In genomic region chr3:27871371-27871770, GRCm38 (mm10) we compare ENCODE assay signal across 35 mouse cellular contexts. TPM values are rescaled to one million over a fixed set of nuclear protein-coding genes. Genes with fewer than 3 reads are reported as not detected.
DNase-seq lines count a peak whose midpoint lies in the region; ATAC-seq and TF ChIP-seq lines count a peak whose summit lies in the region.
"Had no signal": no experiment of that assay in that cellular context is flagged by ENCODE, and none has a peak within 500 bp of the region (broad histone marks: within the 10 kb centered on the region; RNA-seq: fewer than 3 reads in every experiment).

No protein-coding gene starts in this region.

- TF ChIP-seq POLR2A in lung, adult 2 months (IDR thresholded peaks at IDR 0.05; ENCODE audit: borderline replicate concordance, extremely low read depth, low read depth, low read length) = no peak

- no peaks in the 10 kb centered on the region for H3K9me3 ChIP-seq in intestine, embryonic 14.5 days (ENCODE audit: control insufficient read depth, low read length)
- H3K9me3 ChIP-seq in intestine, embryonic 15.5 days = no peaks in the 10 kb centered on the region
- H3K9me3 ChIP-seq in lung, postnatal 0 days (ENCODE audit: low read length) = no peaks in the 10 kb centered on the region
- H3K9me3 ChIP-seq: embryonic facial prominence, embryonic 15.5 days; forebrain, embryonic 12.5 days; heart, embryonic 15.5 days; hindbrain, embryonic 13.5 days; limb, embryonic 12.5 days; midbrain, embryonic 12.5 days; neural tube, embryonic 12.5 days had no signal

- H3K27me3 ChIP-seq in intestine, embryonic 14.5 days (replicated peaks; ENCODE audit: control insufficient read depth, insufficient read depth, low read length) = no peaks in the 10 kb centered on the region
- H3K27me3 ChIP-seq in intestine, embryonic 15.5 days (replicated peaks) = no peaks in the 10 kb centered on the region
- H3K27me3 ChIP-seq in lung, postnatal 0 days (replicated peaks; ENCODE audit: insufficient read depth, low read length) = no peaks in the 10 kb centered on the region
- H3K27me3 ChIP-seq: embryonic facial prominence, embryonic 15.5 days; forebrain, embryonic 12.5 days; heart, embryonic 15.5 days; hindbrain, embryonic 13.5 days; limb, embryonic 12.5 days; midbrain, embryonic 12.5 days; neural tube, embryonic 12.5 days had no signal

- H3K4me1 ChIP-seq in intestine, embryonic 14.5 days (replicated peaks; ENCODE audit: control insufficient read depth, insufficient read depth, low read length) = no peaks in the 10 kb centered on the region
- H3K4me1 ChIP-seq in intestine, embryonic 15.5 days (replicated peaks) = no peaks in the 10 kb centered on the region
- no peaks in the 10 kb centered on the region for H3K4me1 ChIP-seq in lung, adult 2 months (ENCODE audit: control insufficient read depth, insufficient read depth, low read length)
- no peaks in the 10 kb centered on the region for H3K4me1 ChIP-seq in lung, postnatal 0 days (ENCODE audit: insufficient read depth, low read depth, low read length)
- H3K4me1 ChIP-seq: embryonic facial prominence, embryonic 15.5 days; heart, embryonic 15.5 days; hindbrain, embryonic 13.5 days; limb, embryonic 12.5 days; megakaryocyte, embryonic 14.5 days; neural tube, embryonic 12.5 days had no signal

- no peak for ATAC-seq in intestine, embryonic 14.5 days (replicated peaks; ENCODE audit: low FRiP score, low TSS enrichment, low read depth)
- no peak for ATAC-seq in intestine, embryonic 15.5 days
- ATAC-seq in lung, postnatal 0 days = peak; percentile 97
- ATAC-seq: CD4-positive, CD25-positive, alpha-beta regulatory T cell, adult 4 months; forebrain, postnatal 0 days; liver, postnatal 0 days had no signal

- H3K4me3 ChIP-seq in intestine, embryonic 14.5 days (ENCODE audit: low read depth, low read length) = no peak overlapping the region
- no peak overlapping the region for H3K4me3 ChIP-seq in intestine, embryonic 15.5 days (replicated peaks)
- H3K4me3 ChIP-seq in lung, adult 2 months (replicated peaks; ENCODE audit: extremely low read depth, low read depth, low read length) = no peak overlapping the region
- no peak overlapping the region for H3K4me3 ChIP-seq in lung, postnatal 0 days (ENCODE audit: low read depth, low read length)
- H3K4me3 ChIP-seq: embryonic facial prominence, embryonic 15.5 days; forebrain, embryonic 12.5 days; heart, embryonic 15.5 days; hindbrain, embryonic 13.5 days; limb, embryonic 12.5 days; megakaryocyte, embryonic 14.5 days; midbrain, embryonic 12.5 days; myocyte; neural tube, embryonic 12.5 days had no signal

- 81% methylated on average over 4 of the region's 4 CpGs for WGBS in intestine, embryonic 14.5 days
- WGBS in intestine, embryonic 15.5 days = 73% methylated on average over 4 of the region's 4 CpGs
- 67% methylated on average over 4 of the region's 4 CpGs for WGBS in lung, adult 2 months
- 52% methylated on average over 4 of the region's 4 CpGs for WGBS in lung, postnatal 0 days

- H3K36me3 ChIP-seq in intestine, embryonic 14.5 days (ENCODE audit: control insufficient read depth, insufficient read depth, low read length) = no peaks in the 10 kb centered on the region
- no peaks in the 10 kb centered on the region for H3K36me3 ChIP-seq in intestine, embryonic 15.5 days
- H3K36me3 ChIP-seq in lung, postnatal 0 days (ENCODE audit: insufficient read depth, low read length) = no peaks in the 10 kb centered on the region
- H3K36me3 ChIP-seq: embryonic facial prominence, embryonic 15.5 days; forebrain, embryonic 12.5 days; heart, embryonic 15.5 days; hindbrain, embryonic 13.5 days; limb, embryonic 12.5 days; midbrain, embryonic 12.5 days; neural tube, embryonic 12.5 days had no signal

- DNase-seq in intestine, embryonic 14.5 days (ENCODE audit: low spot score) = peak; percentile 32
- DNase-seq in lung, adult 2 months = peak; percentile 68
- DNase-seq in lung, postnatal 0 days (ENCODE audit: low spot score) = peak; percentile 90
- peak; percentile 65 to 83 for DNase-seq in lung, postnatal 4 days
- DNase-seq in urinary bladder, postnatal 36 days (ENCODE audit: low spot score in 2 of 2) = no peak
- no peak for DNase-seq in left cerebral cortex, adult 18-20 months (ENCODE audit: low spot score in 2 of 2)
- DNase-seq: adrenal gland, postnatal 25 days; cerebellum, adult 18-20 months; cerebellum, postnatal 10 days; forebrain, postnatal 0 days; heart, postnatal 36 days; kidney, adult 18-20 months; liver, postnatal 0 days; thymus, postnatal 25 days had no signal

- H3K27ac ChIP-seq in intestine, embryonic 14.5 days (ENCODE audit: low read depth) = no peak overlapping the region
- no peak overlapping the region for H3K27ac ChIP-seq in intestine, embryonic 15.5 days
- no peak overlapping the region for H3K27ac ChIP-seq in lung, postnatal 0 days (ENCODE audit: low read length)
- H3K27ac ChIP-seq: embryonic facial prominence, embryonic 15.5 days; forebrain, embryonic 12.5 days; heart, embryonic 15.5 days; hindbrain, embryonic 13.5 days; kidney, postnatal 0 days; limb, embryonic 12.5 days; midbrain, embryonic 12.5 days; neural tube, embryonic 12.5 days had no signal

- no peak overlapping the region for H3K4me2 ChIP-seq in intestine, embryonic 14.5 days (ENCODE audit: low read length)
- no peak overlapping the region for H3K4me2 ChIP-seq in intestine, embryonic 15.5 days (replicated peaks)
- H3K4me2 ChIP-seq in lung, postnatal 0 days (replicated peaks; ENCODE audit: low read depth, low read length) = no peak overlapping the region
- H3K4me2 ChIP-seq: embryonic facial prominence, embryonic 15.5 days; forebrain, embryonic 12.5 days; heart, embryonic 15.5 days; hindbrain, embryonic 13.5 days; limb, embryonic 12.5 days; midbrain, embryonic 12.5 days; neural tube, embryonic 12.5 days had no signal

- TF ChIP-seq EP300 in lung, postnatal 0 days (IDR thresholded peaks at IDR 0.05) = peak; percentile 92

- no peak for TF ChIP-seq CTCF in lung, adult 2 months (IDR thresholded peaks at IDR 0.05; ENCODE audit: insufficient read depth, low read length)
- TF ChIP-seq CTCF in lung, postnatal 0 days (IDR thresholded peaks at IDR 0.05) = no peak

- no peak overlapping the region for H3K9ac ChIP-seq in intestine, embryonic 14.5 days (ENCODE audit: low read length)
- no peak overlapping the region for H3K9ac ChIP-seq in intestine, embryonic 15.5 days
- no peak overlapping the region for H3K9ac ChIP-seq in lung, postnatal 0 days (replicated peaks; ENCODE audit: low read depth)
- H3K9ac ChIP-seq: embryonic facial prominence, embryonic 15.5 days; forebrain, embryonic 12.5 days; forebrain, postnatal 0 days; heart, embryonic 15.5 days; hindbrain, embryonic 13.5 days; limb, embryonic 12.5 days; liver, postnatal 0 days; midbrain, embryonic 12.5 days; neural tube, embryonic 12.5 days had no signal

RNA-seq across cellular contexts. Expression of gene Tmem212, which starts 24.8 kb away (rescaled TPM):
- polyA plus RNA-seq in intestine, embryonic 14.5 days (2014; fragmentation: Nextera tagmentation; extraction: Ambion mirVana) = not detected in 2 replicates
- not detected in 2 replicates for polyA plus RNA-seq in intestine, embryonic 15.5 days (2015; fragmentation: Nextera tagmentation; extraction: Ambion mirVana)
- polyA plus RNA-seq in lung, adult 2 months (2012; rRNA removed) = 68.4 and 95.7 TPM in 2 replicates
- polyA plus RNA-seq in lung, postnatal 0 days (2015; fragmentation: Nextera tagmentation; extraction: Ambion mirVana) = 55.4 and 59.9 TPM in 2 replicates
- under 1 TPM in 1 of 2 experiments, not detected in 1; 0.72 TPM for total RNA-seq in left cerebral cortex, adult 18-20 months (2021)
- total RNA-seq: adrenal gland, adult 18-20 months; adrenal gland, postnatal 25 days; common myeloid progenitor, adult 5-6 weeks; gastrocnemius, adult 8-10 months; gastrocnemius, postnatal 4 days; heart, adult 8-10 months; heart, postnatal 36 days; liver, adult 2 months had no signal
- polyA plus RNA-seq: CD4-positive, CD25-positive, alpha-beta regulatory T cell, adult 4 months; forebrain, embryonic 12.5 days; heart, embryonic 15.5 days; hindbrain, embryonic 13.5 days; large intestine, adult 2 months; limb, embryonic 12.5 days; liver, adult 2 months; midbrain, embryonic 12.5 days; myocyte; neural tube, embryonic 12.5 days; small intestine, adult 2 months; stomach, embryonic 14.5 days had no signal

Comparison
In these comparisons a context has a peak if more than half of its experiments do, and no peak if none do; other contexts are left out.
1. DNase-seq: peak in intestine, embryonic 14.5 days (single experiment), lung, adult 2 months (single experiment), lung, postnatal 0 days (single experiment) and lung, postnatal 4 days (2 of 2); none in urinary bladder, postnatal 36 days (0 of 2) and left cerebral cortex, adult 18-20 months (0 of 2).
2. RNA of gene Tmem212, which starts 24.8 kb away (polyA plus RNA-seq): 68.4 to 95.7 TPM in lung, adult 2 months and 55.4 to 59.9 TPM in lung, postnatal 0 days; not detected in intestine, embryonic 14.5 days and not detected in intestine, embryonic 15.5 days; every median in the first group is over 10 times any median in the second.